Mouse (Mus musculus): ENCODE results near the gene Usp21. TPM values are rescaled to one million over a fixed set of nuclear protein-coding genes. Genes with fewer than 3 reads are reported as not detected.
A peak's percentile ranks its signal among the peaks of the same experiment; 100 is the strongest.
"Not testable (repeated sequence)": the region's sequence is repeated elsewhere in the genome, so short reads cannot be mapped to it uniquely, and the experiment has no call there.

Gene Usp21
- polyA plus RNA-seq, 1 experiment from 2014 or later: 126 TPM

DNA sequence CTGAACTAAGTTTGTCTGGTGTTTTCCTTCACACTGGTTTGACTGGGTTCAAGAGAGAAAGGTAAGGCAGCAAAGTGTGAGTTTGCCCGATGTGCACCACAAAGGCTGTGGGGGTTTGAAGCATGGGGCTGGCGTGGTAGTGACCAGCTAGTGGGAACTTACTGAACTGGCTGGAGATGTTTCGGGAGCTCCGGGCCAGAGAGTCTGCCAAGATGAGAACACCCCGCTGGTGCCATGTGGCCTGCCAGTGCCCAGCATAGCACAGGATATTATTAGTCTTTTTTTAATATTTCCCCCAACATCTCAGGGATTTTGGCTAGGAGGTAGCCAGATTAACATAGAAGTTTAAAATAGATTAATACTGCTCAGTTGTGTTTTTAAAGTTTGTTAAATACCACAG is 32.4 kb upstream of the Usp21 start:
- H3K27me3 ChIP-seq (replicated peaks; ENCODE audit: control insufficient read depth, insufficient read depth, low read length): no peaks in the 10 kb centered on the region; the same call in 1 of the 2 replicates
- no peaks in the 10 kb centered on the region for H3K4me1 ChIP-seq (replicated peaks; ENCODE audit: control insufficient read depth, insufficient read depth, low read length)
- H3K36me3 ChIP-seq (ENCODE audit: control insufficient read depth, insufficient read depth): no peaks in the 10 kb centered on the region
- H3K9me3 ChIP-seq (ENCODE audit: control insufficient read depth, low read length): no peaks in the 10 kb centered on the region
- WGBS: 14% methylated on average over 5 of the region's 5 CpGs
- H3K4me3 ChIP-seq (replicated peaks; ENCODE audit: low read length): no peak overlapping the region
- ATAC-seq: no peak
- no peak overlapping the region for H3K9ac ChIP-seq (replicated peaks; ENCODE audit: low read depth, low read length)
- no peak overlapping the region for H3K27ac ChIP-seq (ENCODE audit: low read length)
- no peak overlapping the region for H3K4me2 ChIP-seq (ENCODE audit: low read length)

DNA sequence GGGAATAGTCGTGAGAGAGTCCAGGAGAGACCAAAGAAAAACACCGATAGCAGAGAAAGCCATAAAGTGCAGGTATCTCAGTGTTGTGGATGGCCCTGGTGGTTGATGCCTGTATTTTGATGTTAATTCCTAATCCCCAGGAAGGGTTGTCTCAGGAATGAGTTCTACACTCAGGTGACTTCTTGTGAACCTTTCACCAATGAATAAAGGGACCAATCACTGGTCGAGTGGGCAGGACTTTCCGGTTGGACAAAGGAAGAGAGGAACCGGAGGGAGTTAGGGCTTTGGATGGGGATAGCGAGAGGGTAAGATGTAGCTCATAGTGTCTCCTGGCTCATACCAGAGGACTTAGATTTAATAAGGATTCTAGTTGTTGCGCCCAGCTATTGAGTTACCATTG is 32.0 kb upstream of the Usp21 start:
- no peak overlapping the region for H3K27ac ChIP-seq (ENCODE audit: low read length)
- H3K36me3 ChIP-seq (ENCODE audit: control insufficient read depth, insufficient read depth): no peaks in the 10 kb centered on the region
- H3K4me1 ChIP-seq (replicated peaks; ENCODE audit: control insufficient read depth, insufficient read depth, low read length): no peaks in the 10 kb centered on the region
- no peak overlapping the region for H3K4me2 ChIP-seq (ENCODE audit: low read length)
- H3K4me3 ChIP-seq (replicated peaks; ENCODE audit: low read length): no peak overlapping the region
- no peak for ATAC-seq
- no peaks in the 10 kb centered on the region for H3K9me3 ChIP-seq (ENCODE audit: control insufficient read depth, low read length)
- no peaks in the 10 kb centered on the region; the same call in 1 of the 2 replicates for H3K27me3 ChIP-seq (replicated peaks; ENCODE audit: control insufficient read depth, insufficient read depth, low read length)
- H3K9ac ChIP-seq (replicated peaks; ENCODE audit: low read depth, low read length): no peak overlapping the region
- WGBS: 10% methylated on average over 7 of the region's 7 CpGs

DNA sequence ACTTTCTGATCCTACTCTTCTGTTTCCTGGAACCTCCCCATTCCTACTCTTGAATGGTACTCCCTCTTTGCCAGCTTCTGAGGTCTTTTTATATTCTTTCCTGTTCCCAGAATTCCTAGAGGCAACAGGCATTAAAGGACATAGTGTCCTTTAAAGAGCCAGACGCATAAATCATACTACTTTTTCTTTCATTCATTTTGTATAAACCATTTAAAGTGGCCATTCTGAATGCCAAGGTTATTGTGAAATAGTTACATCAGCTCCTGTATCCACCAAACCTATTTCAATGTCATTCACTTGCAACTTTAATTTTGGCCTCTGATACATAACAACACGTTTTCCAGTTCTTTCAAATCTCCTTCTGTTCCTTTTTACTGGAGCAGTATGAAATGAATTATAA is 21.5 kb upstream of the Usp21 start:
- Histone ChIP-seq H3K27ac (ENCODE audit: low read length) (no peak overlapping the region), H3K4me2 (ENCODE audit: low read length) (no peak overlapping the region), H3K9me3 (ENCODE audit: control insufficient read depth, low read length) (no peaks in the 10 kb centered on the region), H3K36me3 (ENCODE audit: control insufficient read depth, insufficient read depth) (no peaks in the 10 kb centered on the region), H3K4me3 (replicated peaks; ENCODE audit: low read length) (no peak overlapping the region), H3K9ac (replicated peaks; ENCODE audit: low read depth, low read length) (no peak overlapping the region), H3K27me3 (replicated peaks; ENCODE audit: control insufficient read depth, insufficient read depth, low read length) (no peaks in the 10 kb centered on the region; the same call in 1 of the 2 replicates), H3K4me1 (replicated peaks; ENCODE audit: control insufficient read depth, insufficient read depth, low read length) (no peaks in the 10 kb centered on the region)
- 65% methylated on average over 2 of the region's 2 CpGs for WGBS
- no peak for ATAC-seq

DNA sequence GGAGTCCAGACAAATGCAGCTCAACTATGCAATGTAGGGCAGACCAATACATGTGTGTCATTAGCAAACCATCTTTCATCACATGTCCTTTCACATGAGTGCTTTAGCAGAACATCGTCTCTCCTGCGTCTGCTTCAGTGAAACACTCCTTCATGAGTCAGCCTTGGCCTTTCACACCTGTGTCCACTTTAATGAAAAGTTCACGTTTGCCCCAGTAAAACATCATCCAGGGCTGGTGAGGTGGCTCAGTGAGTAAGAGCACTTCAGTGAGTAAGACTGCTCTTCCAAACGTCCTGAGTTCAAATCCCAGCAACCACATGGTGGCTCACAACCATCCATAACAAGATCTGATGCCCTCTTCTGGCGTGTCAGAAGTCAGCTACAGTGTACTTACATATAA is 18.4 kb upstream of the Usp21 start:
- not testable (repeated sequence) for H3K4me1 ChIP-seq (replicated peaks; ENCODE audit: control insufficient read depth, insufficient read depth, low read length); H3K4me2 ChIP-seq (ENCODE audit: low read length); H3K27ac ChIP-seq (ENCODE audit: low read length); H3K27me3 ChIP-seq (replicated peaks; ENCODE audit: control insufficient read depth, insufficient read depth, low read length); ATAC-seq; H3K36me3 ChIP-seq (ENCODE audit: control insufficient read depth, insufficient read depth); H3K9me3 ChIP-seq (ENCODE audit: control insufficient read depth, low read length); H3K9ac ChIP-seq (replicated peaks; ENCODE audit: low read depth, low read length); H3K4me3 ChIP-seq (replicated peaks; ENCODE audit: low read length)
- WGBS: 74% methylated on average over 5 of the region's 5 CpGs

DNA sequence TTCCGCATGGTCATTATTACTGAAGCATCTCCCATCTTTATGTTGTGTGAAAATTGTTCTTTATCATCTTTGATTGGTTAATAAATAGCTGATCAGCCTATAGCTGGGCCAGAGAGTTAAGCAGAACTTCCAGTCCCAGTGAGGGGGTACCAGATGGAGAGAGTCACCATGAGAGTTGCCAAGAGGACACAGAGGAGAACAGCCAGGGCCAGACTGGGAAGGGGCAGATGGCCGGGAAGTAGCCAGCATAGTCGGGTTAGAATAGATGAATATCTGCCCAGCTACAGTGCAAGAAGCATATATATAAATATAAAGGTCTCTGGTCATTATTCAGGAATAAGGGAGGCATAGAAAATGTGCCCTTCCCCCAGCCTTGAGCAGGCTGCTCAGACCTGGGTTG is 10.4 kb upstream of the Usp21 start:
- Histone ChIP-seq H3K4me3 (replicated peaks; ENCODE audit: low read length) (no peak overlapping the region), H3K9me3 (ENCODE audit: control insufficient read depth, low read length) (no peaks in the 10 kb centered on the region), H3K9ac (replicated peaks; ENCODE audit: low read depth, low read length) (no peak overlapping the region), H3K4me2 (ENCODE audit: low read length) (no peak overlapping the region), H3K27me3 (replicated peaks; ENCODE audit: control insufficient read depth, insufficient read depth, low read length) (peaks cover 21% of the 10 kb centered on the region), H3K36me3 (ENCODE audit: control insufficient read depth, insufficient read depth) (no peaks in the 10 kb centered on the region), H3K4me1 (replicated peaks; ENCODE audit: control insufficient read depth, insufficient read depth, low read length) (peaks cover 6% of the 10 kb centered on the region), H3K27ac (ENCODE audit: low read length) (no peak overlapping the region)
- ATAC-seq: no peak
- WGBS: 63% methylated on average over 3 of the region's 3 CpGs

DNA sequence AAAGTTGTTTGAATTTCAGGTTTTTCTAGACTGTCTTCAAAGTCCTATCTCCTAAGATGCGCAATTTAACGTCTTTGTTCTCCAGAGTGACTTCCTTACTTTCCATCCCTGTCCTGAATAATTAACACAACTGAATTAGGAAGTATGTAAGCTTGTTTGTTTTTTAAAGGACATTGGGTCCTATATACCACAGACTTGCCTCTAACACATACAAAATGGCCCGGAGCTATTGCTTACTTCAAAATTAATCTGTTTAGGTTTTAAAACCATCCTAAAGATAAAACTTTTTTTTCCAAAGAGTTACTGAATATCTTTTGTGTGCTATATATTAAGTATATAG is 7.2 kb upstream of the Usp21 start:
- Histone ChIP-seq H3K4me1 (replicated peaks; ENCODE audit: control insufficient read depth, insufficient read depth, low read length) (peaks cover 7% of the 10 kb centered on the region), H3K27me3 (replicated peaks; ENCODE audit: control insufficient read depth, insufficient read depth, low read length) (peaks cover 21% of the 10 kb centered on the region), H3K9me3 (ENCODE audit: control insufficient read depth, low read length) (no peaks in the 10 kb centered on the region), H3K9ac (replicated peaks; ENCODE audit: low read depth, low read length) (peak overlapping the region; percentile 95), H3K36me3 (ENCODE audit: control insufficient read depth, insufficient read depth) (no peaks in the 10 kb centered on the region), H3K27ac (ENCODE audit: low read length) (peak overlapping the region; percentile 94), H3K4me3 (replicated peaks; ENCODE audit: low read length) (peak overlapping the region; percentile 94), H3K4me2 (ENCODE audit: low read length) (peak overlapping the region; percentile 64)
- 14% methylated on average over 3 of the region's 3 CpGs for whole genome bisulfite sequencing
- ATAC-seq: peak; percentile 22; the same call in 1 of the 2 replicates

DNA sequence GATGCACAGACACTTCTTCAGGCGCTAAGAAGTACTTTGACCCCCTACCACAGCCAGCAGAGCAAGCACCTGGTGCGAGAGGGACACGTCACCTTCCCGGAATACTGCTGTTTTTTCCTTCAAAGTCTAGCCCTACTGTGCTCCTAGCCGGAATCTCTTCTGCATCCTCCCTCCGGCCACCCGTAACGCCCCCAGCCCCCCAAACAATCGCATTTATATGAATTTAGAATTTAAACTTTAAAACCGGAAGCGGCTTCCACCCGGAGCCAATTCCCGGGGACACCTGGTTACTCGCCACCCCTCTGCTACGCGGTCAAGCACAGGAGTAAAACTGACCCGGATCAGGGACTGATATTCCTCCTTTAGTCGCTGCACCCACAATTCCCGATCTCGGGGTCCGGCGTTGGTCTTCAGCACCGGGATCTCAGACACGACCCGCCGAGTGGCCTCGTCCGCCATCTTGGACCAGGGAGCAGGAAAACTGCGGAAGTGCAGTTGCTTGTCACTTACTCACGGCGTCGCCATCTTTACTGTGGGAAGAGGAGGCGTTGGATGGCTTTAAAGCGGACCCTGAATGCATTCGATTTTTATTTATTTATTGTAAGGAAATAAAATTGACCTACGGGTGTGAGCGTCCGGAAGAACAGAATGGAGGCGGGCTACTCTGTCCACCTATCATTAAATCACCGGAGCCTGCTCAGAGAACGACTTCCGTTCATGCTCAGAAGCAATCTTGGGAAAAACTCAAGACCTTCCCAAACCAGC is 6.7 kb upstream of the Usp21 start, which contains the start of gene Ufc1:
Gene Ufc1 (minus strand): TSS at position 727 of the 765 bp plus-strand sequence.
- Histone ChIP-seq H3K27me3 (replicated peaks; ENCODE audit: control insufficient read depth, insufficient read depth, low read length) (peaks cover 21% of the 10 kb centered on the region), H3K27ac (ENCODE audit: low read length) (peak within 1 kb of the TSS; percentile 94), H3K4me3 (replicated peaks; ENCODE audit: low read length) (peak within 1 kb of the TSS; percentile 94), H3K9ac (replicated peaks; ENCODE audit: low read depth, low read length) (peak within 1 kb of the TSS; percentile 95), H3K9me3 (ENCODE audit: control insufficient read depth, low read length) (no peaks in the 10 kb centered on the region), H3K4me1 (replicated peaks; ENCODE audit: control insufficient read depth, insufficient read depth, low read length) (peaks cover 7% of the 10 kb centered on the region), H3K4me2 (ENCODE audit: low read length) (peak within 1 kb of the TSS; percentile 64), H3K36me3 (ENCODE audit: control insufficient read depth, insufficient read depth) (peaks cover 2% of the 10 kb centered on the region; the same call in 1 of the 2 replicates)
- under 1% methylated on average over 42 of the region's 42 CpGs for WGBS
- peak; percentile 82 for ATAC-seq

DNA sequence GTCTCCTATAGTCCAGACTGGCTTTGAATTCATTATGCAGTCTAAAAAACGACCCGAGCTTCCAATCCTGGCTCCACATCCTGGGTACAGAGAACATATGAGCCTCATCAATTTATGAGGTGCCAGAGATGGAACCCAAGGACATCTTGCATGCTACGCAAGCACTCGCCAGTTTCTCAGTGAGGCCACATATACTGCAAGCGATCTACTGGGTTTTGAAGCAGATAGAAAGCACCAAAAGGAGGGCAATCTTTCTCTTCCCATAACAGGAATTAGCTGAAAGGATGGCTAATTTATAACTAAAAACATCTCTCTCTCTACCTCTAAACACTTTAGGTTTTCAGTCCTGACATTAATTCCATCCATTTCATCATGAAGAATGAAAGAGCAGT is 6.1 kb upstream of the Usp21 start:
- H3K9ac ChIP-seq (replicated peaks; ENCODE audit: low read depth, low read length): peak overlapping the region; percentile 95
- peaks cover 21% of the 10 kb centered on the region for H3K27me3 ChIP-seq (replicated peaks; ENCODE audit: control insufficient read depth, insufficient read depth, low read length)
- peak overlapping the region; percentile 64 for H3K4me2 ChIP-seq (ENCODE audit: low read length)
- 40% methylated on average over 5 of the region's 5 CpGs for WGBS
- H3K4me3 ChIP-seq (replicated peaks; ENCODE audit: low read length): peak overlapping the region; percentile 94
- H3K4me1 ChIP-seq (replicated peaks; ENCODE audit: control insufficient read depth, insufficient read depth, low read length): peaks cover 7% of the 10 kb centered on the region
- peak overlapping the region; percentile 94 for H3K27ac ChIP-seq (ENCODE audit: low read length)
- H3K9me3 ChIP-seq (ENCODE audit: control insufficient read depth, low read length): no peaks in the 10 kb centered on the region
- peaks cover 5% of the 10 kb centered on the region; the same call in 1 of the 2 replicates for H3K36me3 ChIP-seq (ENCODE audit: control insufficient read depth, insufficient read depth)
- no peak for ATAC-seq

DNA sequence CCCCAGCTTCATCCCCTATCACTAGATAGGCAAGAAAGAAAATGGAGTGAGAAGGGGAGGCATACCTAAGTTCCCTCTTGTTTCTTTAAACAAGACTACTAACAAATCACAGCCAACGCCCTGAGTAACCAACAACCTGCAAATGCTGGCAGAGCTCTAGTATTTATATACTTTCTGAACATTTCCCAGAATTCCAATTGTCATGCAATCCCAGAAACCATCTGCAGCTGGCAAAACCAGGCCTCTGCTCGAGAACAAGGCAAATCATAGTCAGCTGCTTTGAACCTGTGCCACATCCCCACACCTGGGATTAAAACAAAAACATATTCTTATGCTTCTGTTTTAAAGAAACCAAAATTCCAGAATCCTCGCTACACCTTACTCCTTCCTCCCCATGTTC is 5.6 kb upstream of the Usp21 start:
- H3K4me1 ChIP-seq (replicated peaks; ENCODE audit: control insufficient read depth, insufficient read depth, low read length): peaks cover 8% of the 10 kb centered on the region
- H3K27me3 ChIP-seq (replicated peaks; ENCODE audit: control insufficient read depth, insufficient read depth, low read length): peaks cover 21% of the 10 kb centered on the region
- no peak overlapping the region for H3K4me3 ChIP-seq (replicated peaks; ENCODE audit: low read length)
- no peak for ATAC-seq
- 89% methylated on average over 3 of the region's 3 CpGs for WGBS
- H3K4me2 ChIP-seq (ENCODE audit: low read length): peak overlapping the region; percentile 64
- no peak overlapping the region for H3K9ac ChIP-seq (replicated peaks; ENCODE audit: low read depth, low read length)
- H3K27ac ChIP-seq (ENCODE audit: low read length): no peak overlapping the region
- H3K36me3 ChIP-seq (ENCODE audit: control insufficient read depth, insufficient read depth): peaks cover 5% of the 10 kb centered on the region; the same call in 1 of the 2 replicates
- no peaks in the 10 kb centered on the region for H3K9me3 ChIP-seq (ENCODE audit: control insufficient read depth, low read length)
